Mouse (Mus musculus) lung, adult 2 months (tissue): ENCODE measurements around the gene Kbtbd12.

Source experiments
- CTCF ChIP-seq: fragments of 200-500 bp; IDR thresholded peaks from 2 replicates; pipeline ENCODE4 v1.5.1; 2011; ENCODE audit warnings: mild to moderate bottlenecking, low read length, control low read depth; ENCODE audit not compliant: insufficient read depth
- POLR2A ChIP-seq: fragments of 200-500 bp; IDR thresholded peaks from 2 replicates; pipeline ENCODE4 v1.6.1; 2011; ENCODE audit warnings: low read depth, mild to moderate bottlenecking, control low read depth, low read length, borderline replicate concordance; ENCODE audit errors: extremely low read depth

DNA sequence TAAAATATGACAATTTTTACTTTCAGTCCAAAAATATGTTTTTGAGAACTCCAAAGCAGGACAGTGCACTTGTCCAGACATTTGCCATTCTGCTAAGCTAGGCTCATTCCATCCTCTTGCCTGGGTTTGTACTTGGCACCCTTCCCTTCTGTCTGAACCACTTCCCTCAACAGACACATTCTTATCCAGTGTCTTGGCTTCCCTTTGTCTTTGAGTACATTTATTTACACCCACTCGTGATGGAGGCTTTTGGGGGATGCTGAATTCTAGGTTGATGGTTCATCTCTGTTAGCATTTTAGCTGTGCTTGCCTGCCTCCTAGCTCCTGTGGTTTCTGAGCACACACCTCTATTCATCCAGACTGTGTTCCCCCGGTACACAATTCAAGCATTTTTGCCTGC lies 31.3 kb downstream of the Kbtbd12 start:
- TF ChIP-seq POLR2A: no peak
- no peak for TF ChIP-seq CTCF
